Mouse (Mus musculus) mouse trophoblast stem cell (cell line): Measurements from ENCODE around the gene Ube4b.
"Not testable (repeated sequence)": the region's sequence is repeated elsewhere in the genome, so short reads cannot be mapped to it uniquely, and the experiment has no call there.

Source experiments
- in situ Hi-C, 2 experiments: fragments of 300-500 bp; cut with MseI, MboI; formaldehyde crosslinking; loops; 2 replicates in 1 of 2; 3 replicates in 1 of 2; pipeline ENCODE4 v1.15.1; 2025

The Ube4b gene

GRCm38 (mm10) chr4:149440576-149440975, 14.0 kb upstream of the Ube4b start:
- in situ Hi-C loops = no loop called here

DNA sequence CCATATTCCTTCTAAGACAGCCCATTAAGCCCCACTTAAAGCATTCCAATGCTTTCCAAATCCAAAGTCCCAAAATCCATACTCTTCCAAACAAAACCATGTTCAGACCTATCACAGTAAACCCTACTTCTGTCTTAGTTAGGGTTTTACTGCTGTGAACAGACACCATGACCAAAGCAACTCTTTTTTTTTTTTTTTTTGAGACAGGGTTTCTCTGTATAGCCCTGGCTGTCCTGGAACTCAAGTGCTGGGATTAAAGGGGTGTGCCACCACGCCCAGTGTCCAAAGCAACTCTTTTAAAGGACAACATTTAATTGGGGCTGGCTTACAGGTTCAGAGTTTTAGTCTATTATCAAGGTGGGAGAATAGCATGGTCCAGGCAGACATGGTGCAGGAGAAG, 5.3 kb upstream of the Ube4b start:
- in situ Hi-C loops = not testable (repeated sequence)

DNA sequence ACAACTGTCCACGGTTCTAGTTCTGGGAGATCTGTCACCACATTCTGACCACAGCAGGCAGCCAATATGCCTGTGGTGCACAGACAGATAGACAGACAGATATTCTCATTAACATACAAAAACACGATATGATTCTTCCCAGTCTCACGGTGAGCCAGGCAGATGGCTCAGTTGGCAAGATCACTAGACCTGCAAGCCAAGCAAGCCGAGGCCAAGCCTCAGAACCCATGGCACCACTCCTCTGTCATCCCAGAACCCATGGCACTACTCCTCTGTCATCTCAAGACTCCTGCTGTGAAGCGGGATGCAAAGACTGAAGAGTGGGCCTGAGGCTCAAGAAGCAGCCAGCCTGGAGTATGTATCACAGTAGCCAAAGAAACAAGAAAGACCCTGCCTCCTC, 3.0 kb upstream of the Ube4b start:
- in situ Hi-C loops = no loop called here

- in situ Hi-C loops = no loop called here
These were observed 702 bp downstream of the Ube4b start for GRCm38 (mm10) chr4:149425801-149426292.

DNA sequence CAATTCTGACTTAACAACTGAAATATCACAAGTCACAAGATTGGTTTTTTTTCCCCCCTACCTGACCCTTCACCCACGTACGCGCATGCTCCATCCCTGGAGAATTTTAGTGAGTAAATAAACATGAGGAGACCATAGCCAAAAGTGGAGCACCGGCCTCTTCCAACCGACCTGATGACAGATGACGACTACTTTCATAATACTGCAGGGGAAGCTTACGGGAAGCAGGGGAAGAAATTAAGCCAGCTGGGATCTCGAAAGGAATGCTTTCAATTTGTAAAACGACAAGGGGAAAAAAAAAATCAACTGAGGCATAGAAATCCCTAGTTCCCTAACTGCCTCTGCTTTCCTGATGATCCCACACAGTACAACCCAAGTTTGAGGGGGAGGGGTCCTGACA, 1.8 kb downstream of the Ube4b start:
- in situ Hi-C loops = no loop called here

- in situ Hi-C loops = no loop called here
These were observed 8.6 kb downstream of the Ube4b start for GRCm38 (mm10) chr4:149417854-149418365.

DNA sequence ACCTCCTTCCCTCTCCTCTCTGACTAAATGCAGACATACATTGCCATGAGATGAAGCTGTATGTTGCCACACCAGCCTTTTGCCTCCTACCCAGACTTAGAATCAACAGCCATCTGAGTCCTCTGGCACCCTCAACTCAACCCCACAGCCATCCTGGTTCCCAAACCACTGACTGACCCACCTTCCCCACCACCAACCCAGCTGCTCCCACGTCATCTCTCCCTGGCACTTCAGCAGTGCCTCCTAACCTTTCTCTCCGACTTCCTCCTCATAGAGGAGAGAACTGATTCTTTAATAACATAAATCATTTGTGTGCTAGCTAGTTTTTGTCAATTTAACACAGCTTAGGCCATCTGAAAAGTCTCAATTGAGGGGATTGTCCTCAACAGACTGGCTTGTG, 9.6 kb downstream of the Ube4b start:
- in situ Hi-C loops = no loop called here

- in situ Hi-C loops = no loop called here
These were observed 10.1 kb downstream of the Ube4b start for GRCm38 (mm10) chr4:149416417-149416816.

DNA sequence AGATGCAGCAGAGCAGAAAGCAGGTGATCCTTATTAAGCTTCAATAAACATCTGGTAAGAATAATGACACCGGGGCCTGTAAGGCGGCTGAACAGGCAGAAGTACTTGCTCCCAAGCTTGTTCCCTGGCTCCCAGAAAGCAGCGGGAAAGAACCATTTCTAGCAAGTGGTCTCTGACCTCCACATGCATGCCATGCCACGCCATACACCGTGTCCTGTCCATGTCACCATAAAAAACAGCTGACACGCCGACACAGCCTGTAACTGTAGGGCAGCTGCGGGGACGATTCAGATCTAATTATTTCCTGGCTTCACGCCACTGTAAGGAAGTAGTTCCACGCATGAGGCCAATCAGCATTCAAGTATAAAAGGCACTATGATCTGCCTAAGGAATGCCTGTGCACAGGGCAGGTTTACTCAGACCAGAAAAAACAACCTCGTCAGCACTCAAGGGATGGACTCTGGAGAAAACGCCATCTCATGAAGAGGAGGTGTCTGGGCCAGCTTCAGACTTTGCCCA, 10.8 kb downstream of the Ube4b start:
- in situ Hi-C loops = no loop called here

DNA sequence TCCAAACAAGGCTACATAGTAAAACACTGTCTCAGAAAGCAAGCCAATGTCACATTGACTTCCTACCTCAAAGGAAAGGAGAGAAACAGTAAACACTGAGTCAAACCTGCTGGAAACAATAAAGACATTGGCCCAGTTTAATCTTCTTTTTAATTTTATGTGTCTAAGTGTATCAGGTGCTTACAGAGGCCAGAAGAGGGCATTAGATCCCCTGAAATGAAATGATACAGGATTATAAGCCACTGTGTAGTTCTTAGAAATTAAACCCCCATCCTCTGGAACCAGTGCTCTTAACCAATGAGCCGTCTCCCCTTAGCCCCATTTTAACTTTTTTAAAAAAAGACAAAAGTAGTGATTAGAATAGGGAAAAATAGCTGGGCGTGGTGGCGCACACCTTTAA, 12.3 kb downstream of the Ube4b start:
- in situ Hi-C loops = no loop called here

DNA sequence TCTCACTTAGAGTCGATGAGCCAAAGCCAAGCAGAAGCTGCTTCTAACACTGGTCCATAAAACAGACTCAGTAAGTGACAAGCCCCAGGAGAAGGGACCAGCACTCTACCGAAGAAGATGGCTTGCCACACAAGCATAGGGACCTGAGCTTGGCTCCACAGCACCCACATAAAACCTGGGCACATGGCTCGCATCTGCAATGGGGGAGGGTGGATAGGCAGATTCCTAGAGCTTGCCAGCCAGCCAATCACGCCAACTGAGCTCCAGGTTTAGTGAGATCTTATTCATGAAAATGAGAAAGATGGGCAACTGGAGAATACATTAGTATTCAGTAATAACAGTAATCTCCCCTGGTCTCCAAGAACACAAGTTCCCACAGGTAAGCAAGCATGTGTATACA, 16.8 kb downstream of the Ube4b start:
- in situ Hi-C loops = no loop called here

GRCm38 (mm10) chr4:149408331-149408730, 18.2 kb downstream of the Ube4b start:
- in situ Hi-C loops = no loop called here

GRCm38 (mm10) chr4:149407461-149407860, 19.1 kb downstream of the Ube4b start:
- in situ Hi-C loops = no loop called here

- in situ Hi-C loops = no loop called here
These were observed 20.7 kb downstream of the Ube4b start for GRCm38 (mm10) chr4:149405713-149406443.

DNA sequence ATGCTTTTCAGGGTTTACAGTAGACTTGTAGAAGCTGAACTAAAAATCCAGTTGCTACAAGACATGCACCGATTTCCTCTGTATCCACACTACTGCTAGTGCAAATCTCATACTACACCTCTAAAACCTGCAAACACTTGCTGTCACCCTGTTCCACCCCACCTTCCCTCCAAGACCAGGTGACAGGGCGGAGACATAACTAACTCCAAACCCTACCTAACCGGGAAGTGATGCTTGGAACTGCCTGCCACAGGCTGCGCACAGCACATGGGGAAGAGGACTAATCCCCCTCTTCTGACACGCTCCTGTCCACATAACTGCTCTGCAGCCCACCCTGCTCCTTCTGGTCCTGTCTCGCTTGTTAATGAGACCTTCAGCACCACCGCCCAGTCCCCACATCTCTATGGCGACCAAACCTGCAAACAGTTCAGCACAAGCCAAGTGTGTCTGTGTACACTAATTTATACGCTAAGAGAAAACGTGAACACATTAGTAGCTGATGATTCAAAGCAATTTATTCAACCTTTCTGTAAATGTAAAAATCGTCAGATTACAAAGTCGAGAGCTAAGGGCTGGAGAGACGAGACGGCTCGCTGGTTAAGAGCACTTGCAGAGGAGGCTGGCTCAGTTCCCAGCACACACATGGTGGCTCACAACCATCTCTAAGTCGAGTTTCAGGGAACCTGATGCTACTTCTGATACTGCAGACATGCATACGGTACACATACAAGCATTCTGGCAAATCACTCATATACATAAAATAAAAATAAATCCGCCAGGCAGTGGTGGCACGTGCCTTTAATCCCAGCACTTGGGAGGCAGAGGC, 21.7 kb downstream of the Ube4b start:
- in situ Hi-C loops = no loop called here

- in situ Hi-C loops = no loop called here
These were observed 23.5 kb downstream of the Ube4b start for GRCm38 (mm10) chr4:149403037-149403436.

- in situ Hi-C loops = no loop called here
These were observed 25.0 kb downstream of the Ube4b start for GRCm38 (mm10) chr4:149401591-149401982.

DNA sequence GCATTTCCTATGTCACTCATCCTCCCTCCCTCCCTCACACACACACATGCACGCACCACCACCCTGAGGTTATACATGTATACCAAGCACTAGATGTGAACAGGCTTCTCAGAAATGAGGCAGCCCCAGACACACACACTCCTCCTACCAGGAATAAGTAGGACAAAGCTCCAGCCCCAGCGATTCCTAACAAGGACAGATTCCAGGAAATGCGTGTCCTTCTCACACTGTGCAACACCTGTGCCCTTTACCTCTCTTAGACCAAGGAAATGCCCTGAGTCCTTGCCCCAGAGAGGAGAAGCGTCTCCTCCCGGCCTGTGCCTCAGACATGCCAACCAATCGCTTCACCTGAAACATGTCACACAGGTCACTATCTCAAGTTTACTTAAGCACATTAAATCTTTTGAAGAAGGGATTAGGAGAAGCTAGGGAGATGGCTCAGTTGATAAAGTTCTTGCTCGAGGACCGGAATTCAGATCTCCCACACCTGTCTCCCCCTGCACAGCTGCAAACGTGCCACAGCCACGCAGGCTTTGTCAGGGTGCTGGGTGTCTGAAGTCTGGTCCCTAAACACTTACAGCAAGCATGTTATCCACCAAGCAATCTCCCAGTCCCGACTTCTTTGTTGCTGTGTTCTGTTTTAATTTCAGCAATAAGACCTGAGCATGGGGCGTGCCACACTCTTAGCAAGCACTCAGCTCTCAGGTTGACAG, 25.5 kb downstream of the Ube4b start:
- in situ Hi-C loops = no loop called here

DNA sequence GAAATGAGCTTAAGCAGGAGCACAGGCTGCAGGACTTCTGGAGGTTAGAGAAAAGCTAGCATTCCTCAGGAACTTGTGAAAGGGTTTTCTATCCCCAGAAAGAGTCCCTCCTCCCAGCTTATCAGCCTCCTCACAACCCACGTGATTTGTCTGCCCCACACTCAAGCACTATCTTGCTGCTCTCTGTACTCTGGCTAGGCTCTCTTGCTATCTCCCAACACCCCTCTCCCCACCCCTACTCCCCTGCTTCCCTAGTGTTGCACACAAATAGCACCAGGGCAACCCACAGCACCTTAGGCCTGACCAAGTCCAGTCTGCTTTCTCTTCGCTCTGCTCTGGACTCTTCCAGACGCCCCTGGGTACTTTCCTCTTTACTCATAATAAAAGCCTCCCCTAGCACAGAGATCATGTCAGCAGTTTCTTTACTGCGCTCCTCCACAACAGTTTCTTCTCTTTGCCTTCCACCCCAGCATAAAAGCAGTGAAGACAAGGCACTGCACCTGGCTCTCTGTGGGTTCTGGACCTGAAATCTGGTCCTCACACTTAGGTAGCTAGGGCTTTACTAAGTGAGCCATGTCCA, 27.1 kb downstream of the Ube4b start:
- in situ Hi-C loops = no loop called here

DNA sequence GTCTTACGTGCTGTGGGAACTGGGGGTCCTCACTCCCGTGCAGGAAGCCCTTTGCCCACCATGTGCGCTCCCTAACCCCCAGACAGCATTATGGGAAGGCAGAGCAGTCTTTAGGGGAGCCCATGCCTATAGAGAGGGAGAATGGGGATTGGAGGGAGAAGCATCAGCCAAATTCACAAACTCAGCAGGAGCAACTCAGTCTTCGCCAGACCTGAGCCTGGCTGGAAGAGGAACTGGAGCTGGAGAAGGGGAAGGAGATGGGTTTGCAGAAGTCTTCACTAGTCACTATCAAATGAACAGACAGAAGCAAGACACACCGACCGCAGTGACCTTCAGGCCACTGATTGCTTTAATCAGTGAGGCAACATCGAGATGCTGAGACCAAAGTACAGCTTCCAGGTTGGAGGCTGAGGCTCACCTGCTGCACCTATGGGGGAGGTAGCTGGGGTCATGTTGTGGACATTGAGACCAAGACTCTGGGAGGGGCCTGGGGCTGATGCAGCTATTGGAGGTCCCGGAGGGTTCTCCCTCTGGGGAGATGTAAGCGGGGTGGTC, 28.3 kb downstream of the Ube4b start:
- in situ Hi-C loops = no loop called here
